Mouse (Mus musculus) mouse trophoblast stem cell (cell line): ENCODE data around the gene Pcca.

Experiments
- in situ Hi-C, 2 experiments: fragments of 300-500 bp; cut with MseI, MboI; formaldehyde crosslinking; loops; 2 replicates in 1 of 2; 3 replicates in 1 of 2; pipeline ENCODE4 v1.15.1; 2025

Pcca gene

GRCm38 (mm10) chr14:122642432-122642831 is 108.3 kb downstream of the Pcca start:
- in situ Hi-C loops: no loop called here

- in situ Hi-C loops: no loop called here
Observed at GRCm38 (mm10) chr14:122648214-122648613, 114.1 kb downstream of the Pcca start.

GRCm38 (mm10) chr14:122649336-122649950 is 115.3 kb downstream of the Pcca start:
- in situ Hi-C loops: no loop called here

- in situ Hi-C loops: no loop called here
Observed at GRCm38 (mm10) chr14:122651681-122652080, 117.6 kb downstream of the Pcca start.

- in situ Hi-C loops: no loop called here
Observed at GRCm38 (mm10) chr14:122675661-122676060, 141.5 kb downstream of the Pcca start.

- in situ Hi-C loops: no loop called here
Observed at GRCm38 (mm10) chr14:122683645-122684044, 149.5 kb downstream of the Pcca start.

- in situ Hi-C loops: no loop called here
Observed at GRCm38 (mm10) chr14:122684250-122684649, 150.1 kb downstream of the Pcca start.

- in situ Hi-C loops: no loop called here
Observed at GRCm38 (mm10) chr14:122684811-122685210, 150.7 kb downstream of the Pcca start.

- in situ Hi-C loops: no loop called here
Observed at GRCm38 (mm10) chr14:122687398-122687797, 153.3 kb downstream of the Pcca start.

GRCm38 (mm10) chr14:122688378-122688777 is 154.3 kb downstream of the Pcca start:
- in situ Hi-C loops: no loop called here

GRCm38 (mm10) chr14:122689136-122689815 is 155.2 kb downstream of the Pcca start:
- in situ Hi-C loops: no loop called here

- in situ Hi-C loops: no loop called here
Observed at GRCm38 (mm10) chr14:122691555-122691954, 157.4 kb downstream of the Pcca start.

GRCm38 (mm10) chr14:122700333-122700732 is 166.2 kb downstream of the Pcca start:
- in situ Hi-C loops: no loop called here

GRCm38 (mm10) chr14:122713793-122714192 is 179.7 kb downstream of the Pcca start:
- in situ Hi-C loops: no loop called here

- in situ Hi-C loops: no loop called here
Observed at GRCm38 (mm10) chr14:122714911-122715310, 180.8 kb downstream of the Pcca start.

- in situ Hi-C loops: no loop called here
Observed at GRCm38 (mm10) chr14:122716057-122716456, 181.9 kb downstream of the Pcca start.

GRCm38 (mm10) chr14:122719496-122720080 is 185.5 kb downstream of the Pcca start:
- in situ Hi-C loops: no loop called here

GRCm38 (mm10) chr14:122720989-122721388 is 186.9 kb downstream of the Pcca start:
- in situ Hi-C loops: no loop called here

GRCm38 (mm10) chr14:122721750-122722149 is 187.6 kb downstream of the Pcca start:
- in situ Hi-C loops: no loop called here

GRCm38 (mm10) chr14:122726456-122726855 is 192.3 kb downstream of the Pcca start:
- in situ Hi-C loops: no loop called here

- in situ Hi-C loops: no loop called here
Observed at GRCm38 (mm10) chr14:122729431-122730073, 195.4 kb downstream of the Pcca start.

GRCm38 (mm10) chr14:122730921-122731551 is 196.9 kb downstream of the Pcca start:
- in situ Hi-C loops: no loop called here
